Mouse (Mus musculus): ENCODE results near the gene Qprt. TPM values are rescaled to one million over a fixed set of nuclear protein-coding genes. Genes with fewer than 3 reads are reported as not detected.

Gene Qprt
- polyA plus RNA-seq, 1 experiment from 2014 or later: 5.4 TPM

DNA sequence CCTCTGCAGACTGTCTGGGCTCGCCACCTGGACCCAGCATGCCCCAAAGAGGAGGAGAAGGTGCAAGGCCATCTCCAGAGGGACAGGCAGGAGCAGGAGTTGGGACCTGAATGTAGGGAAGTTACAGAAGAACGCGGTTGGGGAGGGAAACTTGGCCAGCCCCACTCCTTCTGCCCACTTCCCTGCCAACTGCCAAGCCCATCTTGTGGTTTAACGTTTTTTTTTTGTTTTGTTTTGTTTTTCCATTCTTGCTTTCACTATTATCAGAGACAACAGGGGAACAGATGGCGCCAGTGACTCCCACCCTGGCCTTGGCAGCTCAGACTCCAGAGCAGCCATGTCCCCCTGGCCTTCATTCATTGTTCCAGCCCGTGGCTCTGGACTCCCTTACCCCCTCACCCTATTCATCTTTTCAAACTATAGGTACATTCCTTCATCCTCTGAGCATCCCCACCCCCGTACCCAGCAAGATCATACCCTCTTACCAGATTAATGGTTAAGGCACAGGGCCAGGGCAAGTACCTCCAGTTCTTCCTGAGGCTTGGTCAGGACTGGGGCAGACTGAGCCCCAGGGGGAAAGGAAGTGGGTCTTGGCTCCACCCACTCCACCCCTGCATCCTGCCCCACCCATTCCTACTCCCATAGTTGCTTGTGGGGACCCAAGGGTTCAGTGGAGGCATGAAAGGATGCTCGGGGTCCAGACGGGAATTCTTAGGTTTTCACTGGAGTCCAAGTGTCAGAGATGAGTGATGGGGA is 15.4 kb upstream of the Qprt start, which contains the start of gene Spn:
Gene Spn (minus strand): TSS at position 562 of the 756 bp plus-strand sequence.
- Histone ChIP-seq H3K9me3 (ENCODE audit: control insufficient read depth, low read length) (no peaks in the 10 kb centered on the region), H3K36me3 (ENCODE audit: control insufficient read depth, insufficient read depth, low read length) (no peaks in the 10 kb centered on the region), H3K9ac (ENCODE audit: low read length) (no peak within 1 kb of the TSS), H3K4me3 (ENCODE audit: low read depth, low read length) (no peak within 1 kb of the TSS), H3K27ac (ENCODE audit: low read depth, low read length) (no peak within 1 kb of the TSS), H3K4me2 (ENCODE audit: low read depth, low read length, severe bottlenecking) (no peak within 1 kb of the TSS), H3K27me3 (ENCODE audit: control insufficient read depth, insufficient read depth, low read length) (no peaks in the 10 kb centered on the region), H3K4me1 (replicated peaks; ENCODE audit: control insufficient read depth, insufficient read depth, low read length) (no peaks in the 10 kb centered on the region)
- DNase-seq (ENCODE audit: low spot score): no peak
- ATAC-seq (replicated peaks; ENCODE audit: low FRiP score): no peak
- WGBS: 76% methylated on average over 9 of the region's 9 CpGs

DNA sequence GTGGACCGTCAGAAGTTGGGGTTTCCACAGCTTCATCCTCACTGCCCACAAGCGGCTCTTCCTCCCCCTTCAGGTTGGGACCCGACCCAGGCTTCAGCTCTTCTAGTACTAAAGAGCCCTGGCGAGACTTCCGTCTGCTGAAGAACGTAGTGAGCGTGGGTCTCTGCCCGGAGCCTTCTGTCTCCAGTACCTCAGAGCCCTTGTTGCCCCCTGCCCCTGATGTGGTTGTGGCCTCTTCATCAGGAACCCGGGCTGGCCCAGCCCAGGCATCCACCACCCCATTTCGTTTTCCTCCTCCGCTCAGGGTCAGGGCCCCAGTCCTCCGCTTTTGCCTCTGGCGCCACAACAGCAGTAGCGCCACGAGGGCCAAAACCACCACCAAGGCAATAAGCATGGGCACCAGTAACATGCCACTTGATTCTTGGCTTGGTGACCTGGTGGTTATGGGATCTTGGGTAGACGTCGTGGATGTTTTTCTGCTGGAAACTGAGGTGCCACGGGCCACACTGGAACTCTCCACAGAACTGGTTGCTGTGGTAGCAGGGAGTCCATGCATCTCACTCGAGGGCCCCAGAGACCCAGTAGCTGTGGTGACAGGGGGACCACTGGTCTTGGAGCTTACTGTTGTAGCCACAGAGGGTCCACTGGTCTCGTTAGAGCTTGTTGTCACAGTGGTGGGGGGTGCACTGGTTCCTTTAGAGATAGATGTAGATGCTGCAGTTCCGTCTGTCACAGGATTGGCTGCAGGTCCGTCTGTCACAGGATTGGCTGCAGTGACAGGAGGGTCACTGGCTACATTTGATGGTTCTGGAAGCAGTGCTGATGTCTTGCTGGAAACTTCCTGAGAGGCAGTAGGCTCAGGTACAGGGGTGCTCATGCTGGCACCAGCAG is 14.4 kb upstream of the Qprt start:
- Histone ChIP-seq H3K4me3 (ENCODE audit: low read depth, low read length) (no peak overlapping the region), H3K36me3 (ENCODE audit: control insufficient read depth, insufficient read depth, low read length) (no peaks in the 10 kb centered on the region), H3K4me2 (ENCODE audit: low read depth, low read length, severe bottlenecking) (no peak overlapping the region), H3K27me3 (ENCODE audit: control insufficient read depth, insufficient read depth, low read length) (no peaks in the 10 kb centered on the region), H3K9me3 (ENCODE audit: control insufficient read depth, low read length) (no peaks in the 10 kb centered on the region), H3K4me1 (replicated peaks; ENCODE audit: control insufficient read depth, insufficient read depth, low read length) (no peaks in the 10 kb centered on the region), H3K27ac (ENCODE audit: low read depth, low read length) (no peak overlapping the region), H3K9ac (ENCODE audit: low read length) (no peak overlapping the region)
- WGBS: 86% methylated on average over 22 of the region's 22 CpGs
- no peak for ATAC-seq (replicated peaks; ENCODE audit: low FRiP score)
- no peak for DNase-seq (ENCODE audit: low spot score)

DNA sequence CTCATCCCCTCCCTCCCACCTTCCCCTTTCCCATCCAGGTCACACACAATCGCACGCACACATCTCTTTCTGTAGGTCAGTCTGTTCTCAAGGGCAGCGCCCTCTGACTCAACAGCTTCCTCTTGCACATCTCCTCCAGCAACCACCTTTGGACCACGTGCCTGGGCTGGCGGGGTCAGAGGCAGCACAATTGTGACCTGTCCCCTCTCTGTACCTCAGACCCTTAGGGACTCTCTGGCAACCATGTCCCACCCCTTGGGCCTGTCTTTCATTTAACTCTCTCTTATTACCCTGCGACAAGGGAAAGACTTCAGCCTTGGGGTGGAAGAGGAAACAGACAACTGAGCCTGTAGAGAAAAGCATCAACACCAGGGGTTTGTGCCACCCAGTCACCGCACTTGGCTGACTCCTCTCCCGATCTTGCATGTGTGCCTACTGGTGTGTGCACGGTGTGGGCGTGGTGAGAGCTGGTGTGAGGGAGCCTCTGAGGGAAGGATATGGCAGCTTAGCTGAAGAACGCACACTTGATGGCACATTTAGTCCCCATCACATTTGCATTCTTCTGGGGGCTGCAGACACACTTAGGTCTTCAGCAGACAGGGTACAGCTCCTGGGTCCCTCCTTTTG is 12.9 kb upstream of the Qprt start:
- no peak overlapping the region for H3K4me2 ChIP-seq (ENCODE audit: low read depth, low read length, severe bottlenecking)
- no peak for DNase-seq (ENCODE audit: low spot score)
- no peak overlapping the region for H3K9ac ChIP-seq (ENCODE audit: low read length)
- H3K9me3 ChIP-seq (ENCODE audit: control insufficient read depth, low read length): no peaks in the 10 kb centered on the region
- no peak for ATAC-seq (replicated peaks; ENCODE audit: low FRiP score)
- no peaks in the 10 kb centered on the region for H3K4me1 ChIP-seq (replicated peaks; ENCODE audit: control insufficient read depth, insufficient read depth, low read length)
- no peaks in the 10 kb centered on the region for H3K36me3 ChIP-seq (ENCODE audit: control insufficient read depth, insufficient read depth, low read length)
- no peak overlapping the region for H3K4me3 ChIP-seq (ENCODE audit: low read depth, low read length)
- no peak overlapping the region for H3K27ac ChIP-seq (ENCODE audit: low read depth, low read length)
- no peaks in the 10 kb centered on the region for H3K27me3 ChIP-seq (ENCODE audit: control insufficient read depth, insufficient read depth, low read length)
- 83% methylated on average over 11 of the region's 11 CpGs for WGBS

- ATAC-seq (replicated peaks; ENCODE audit: low FRiP score): no peak
- 71% methylated on average over 5 of the region's 5 CpGs for WGBS
Measured at GRCm38 (mm10) chr7:127133125-127133524, 11.1 kb upstream of the Qprt start.

DNA sequence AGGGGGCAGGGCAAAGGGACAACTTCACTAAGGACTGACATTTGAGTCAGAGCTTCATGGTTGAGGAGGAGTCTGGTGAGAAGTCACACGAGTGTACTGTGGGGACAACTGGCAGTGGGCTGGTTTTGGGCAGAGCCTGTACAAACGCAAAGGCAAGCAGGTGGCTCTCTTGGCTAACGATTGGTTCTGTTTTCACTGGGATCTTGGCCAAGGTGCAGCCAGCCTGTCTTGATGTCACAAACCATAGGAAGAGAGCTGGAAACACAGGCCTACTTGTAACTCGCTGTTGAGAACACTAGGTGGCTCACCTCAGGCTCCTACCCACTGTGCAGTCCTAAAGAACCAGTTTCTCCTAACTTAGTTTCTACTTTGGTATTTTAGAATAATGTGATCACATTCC is 7.6 kb upstream of the Qprt start:
- H3K27me3 ChIP-seq (ENCODE audit: control insufficient read depth, insufficient read depth, low read length): no peaks in the 10 kb centered on the region
- no peak for ATAC-seq (replicated peaks; ENCODE audit: low FRiP score)
- H3K4me3 ChIP-seq (ENCODE audit: low read depth, low read length): no peak overlapping the region
- WGBS: 21% methylated on average over 4 of the region's 4 CpGs
- DNase-seq (ENCODE audit: low spot score): no peak
- H3K9me3 ChIP-seq (ENCODE audit: control insufficient read depth, low read length): no peaks in the 10 kb centered on the region
- H3K4me1 ChIP-seq (replicated peaks; ENCODE audit: control insufficient read depth, insufficient read depth, low read length): no peaks in the 10 kb centered on the region
- no peaks in the 10 kb centered on the region for H3K36me3 ChIP-seq (ENCODE audit: control insufficient read depth, insufficient read depth, low read length)
- H3K9ac ChIP-seq (ENCODE audit: low read length): no peak overlapping the region
- no peak overlapping the region for H3K4me2 ChIP-seq (ENCODE audit: low read depth, low read length, severe bottlenecking)
- H3K27ac ChIP-seq (ENCODE audit: low read depth, low read length): no peak overlapping the region

More at GRCm38 (mm10) chr7:127133125-127133524, 11.1 kb upstream of the Qprt start:
- H3K9ac ChIP-seq (ENCODE audit: low read length): no peak overlapping the region
- H3K9me3 ChIP-seq (ENCODE audit: control insufficient read depth, low read length): no peaks in the 10 kb centered on the region
- no peak overlapping the region for H3K4me3 ChIP-seq (ENCODE audit: low read depth, low read length)
- no peaks in the 10 kb centered on the region for H3K36me3 ChIP-seq (ENCODE audit: control insufficient read depth, insufficient read depth, low read length)
- no peaks in the 10 kb centered on the region for H3K27me3 ChIP-seq (ENCODE audit: control insufficient read depth, insufficient read depth, low read length)
- H3K4me2 ChIP-seq (ENCODE audit: low read depth, low read length, severe bottlenecking): no peak overlapping the region
- H3K27ac ChIP-seq (ENCODE audit: low read depth, low read length): no peak overlapping the region
- H3K4me1 ChIP-seq (replicated peaks; ENCODE audit: control insufficient read depth, insufficient read depth, low read length): no peaks in the 10 kb centered on the region
- DNase-seq (ENCODE audit: low spot score): no peak

- Histone ChIP-seq H3K4me1 (replicated peaks; ENCODE audit: control insufficient read depth, insufficient read depth, low read length) (no peaks in the 10 kb centered on the region; the same call in 1 of the 2 replicates), H3K36me3 (ENCODE audit: control insufficient read depth, insufficient read depth, low read length) (no peaks in the 10 kb centered on the region), H3K9ac (ENCODE audit: low read length) (peak overlapping the region; percentile 24), H3K4me2 (ENCODE audit: low read depth, low read length, severe bottlenecking) (peak overlapping the region; percentile 39), H3K4me3 (ENCODE audit: low read depth, low read length) (peak overlapping the region; percentile 5; the same call in 1 of the 2 replicates), H3K9me3 (ENCODE audit: control insufficient read depth, low read length) (no peaks in the 10 kb centered on the region; the same call in 1 of the 2 replicates), H3K27me3 (ENCODE audit: control insufficient read depth, insufficient read depth, low read length) (peaks cover 2% of the 10 kb centered on the region; the same call in 1 of the 2 replicates), H3K27ac (ENCODE audit: low read depth, low read length) (no peak overlapping the region)
- no peak for ATAC-seq (replicated peaks; ENCODE audit: low FRiP score)
- DNase-seq (ENCODE audit: low spot score): peak; percentile 64
- 5% methylated on average over 21 of the region's 21 CpGs for WGBS
Measured at GRCm38 (mm10) chr7:127121061-127121910, 740 bp downstream of the Qprt start.

GRCm38 (mm10) chr7:127118671-127119445 is 3.2 kb downstream of the Qprt start:
- no peak for DNase-seq (ENCODE audit: low spot score)
- WGBS: 57% methylated on average over 14 of the region's 14 CpGs
- Histone ChIP-seq H3K36me3 (ENCODE audit: control insufficient read depth, insufficient read depth, low read length) (no peaks in the 10 kb centered on the region), H3K4me3 (ENCODE audit: low read depth, low read length) (no peak overlapping the region), H3K4me1 (replicated peaks; ENCODE audit: control insufficient read depth, insufficient read depth, low read length) (no peaks in the 10 kb centered on the region; the same call in 1 of the 2 replicates), H3K4me2 (ENCODE audit: low read depth, low read length, severe bottlenecking) (no peak overlapping the region), H3K9ac (ENCODE audit: low read length) (no peak overlapping the region), H3K9me3 (ENCODE audit: control insufficient read depth, low read length) (no peaks in the 10 kb centered on the region), H3K27me3 (ENCODE audit: control insufficient read depth, insufficient read depth, low read length) (peaks cover 2% of the 10 kb centered on the region; the same call in 1 of the 2 replicates), H3K27ac (ENCODE audit: low read depth, low read length) (no peak overlapping the region)
- ATAC-seq (replicated peaks; ENCODE audit: low FRiP score): no peak

Data from forebrain, embryonic 11.5 days (tissue).